Mouse (Mus musculus): ENCODE measurements at regions not wholly inside any gene's neighbourhood (a gene's known extent, or its start where the extent isn't known, plus 50 kb on each side); places are given as distances from the start of the nearest gene placed in this dataset.
A peak's percentile ranks its signal among the peaks of the same experiment; 100 is the strongest.

- H3K4me2 ChIP-seq (replicated peaks): no peak overlapping the region
- no peak overlapping the region for H3K27ac ChIP-seq (replicated peaks)
- ATAC-seq (ENCODE audit: insufficient number of reproducible peaks, low FRiP score, low TSS enrichment, low read depth): no peak
- H3K9me3 ChIP-seq (replicated peaks): no peaks in the 10 kb centered on the region
- no peak overlapping the region for H3K9ac ChIP-seq
- WGBS: 91% methylated on average over 3 of the region's 3 CpGs
- H3K4me3 ChIP-seq (replicated peaks): no peak overlapping the region
- H3K27me3 ChIP-seq: no peaks in the 10 kb centered on the region
- no peaks in the 10 kb centered on the region for H3K4me1 ChIP-seq
- H3K36me3 ChIP-seq: no peaks in the 10 kb centered on the region
Measured at GRCm38 (mm10) chr12:95054887-95055286, 637.1 kb upstream of the Flrt2 start.

GRCm38 (mm10) chr12:95056926-95057325 lies 635.1 kb upstream of the Flrt2 start:
- Histone ChIP-seq H3K36me3 (no peaks in the 10 kb centered on the region), H3K4me2 (replicated peaks) (no peak overlapping the region), H3K9me3 (replicated peaks) (no peaks in the 10 kb centered on the region), H3K4me3 (replicated peaks) (no peak overlapping the region), H3K27me3 (no peaks in the 10 kb centered on the region), H3K4me1 (no peaks in the 10 kb centered on the region), H3K9ac (no peak overlapping the region), H3K27ac (replicated peaks) (no peak overlapping the region)
- ATAC-seq (ENCODE audit: insufficient number of reproducible peaks, low FRiP score, low TSS enrichment, low read depth): no peak
- WGBS: 75% methylated on average over 7 of the region's 7 CpGs

GRCm38 (mm10) chr12:95059396-95059795 lies 632.6 kb upstream of the Flrt2 start:
- Histone ChIP-seq H3K9me3 (replicated peaks) (no peaks in the 10 kb centered on the region), H3K4me3 (replicated peaks) (no peak overlapping the region), H3K4me1 (no peaks in the 10 kb centered on the region), H3K36me3 (no peaks in the 10 kb centered on the region), H3K27ac (replicated peaks) (no peak overlapping the region), H3K27me3 (no peaks in the 10 kb centered on the region), H3K4me2 (replicated peaks) (no peak overlapping the region), H3K9ac (no peak overlapping the region)
- ATAC-seq (ENCODE audit: insufficient number of reproducible peaks, low FRiP score, low TSS enrichment, low read depth): no peak
- WGBS: 73% methylated on average over 2 of the region's 2 CpGs

- no peaks in the 10 kb centered on the region for H3K27me3 ChIP-seq
- ATAC-seq (ENCODE audit: insufficient number of reproducible peaks, low FRiP score, low TSS enrichment, low read depth): no peak
- whole genome bisulfite sequencing: 47% methylated on average over 2 of the region's 2 CpGs
- no peak overlapping the region for H3K4me2 ChIP-seq (replicated peaks)
- H3K4me3 ChIP-seq (replicated peaks): no peak overlapping the region
- H3K9me3 ChIP-seq (replicated peaks): no peaks in the 10 kb centered on the region
- H3K4me1 ChIP-seq: no peaks in the 10 kb centered on the region
- no peak overlapping the region for H3K27ac ChIP-seq (replicated peaks)
- no peak overlapping the region for H3K9ac ChIP-seq
- H3K36me3 ChIP-seq: no peaks in the 10 kb centered on the region
Measured at GRCm38 (mm10) chr12:95072307-95072706, 619.7 kb upstream of the Flrt2 start.

GRCm38 (mm10) chr12:95119223-95119952 lies 572.6 kb upstream of the Flrt2 start:
- peak; percentile 34; the same call in 1 of the 2 replicates for ATAC-seq (ENCODE audit: insufficient number of reproducible peaks, low FRiP score, low TSS enrichment, low read depth)
- Histone ChIP-seq H3K4me2 (replicated peaks) (no peak overlapping the region), H3K4me1 (no peaks in the 10 kb centered on the region), H3K9ac (no peak overlapping the region), H3K36me3 (no peaks in the 10 kb centered on the region), H3K27ac (replicated peaks) (no peak overlapping the region), H3K27me3 (no peaks in the 10 kb centered on the region), H3K4me3 (replicated peaks) (no peak overlapping the region), H3K9me3 (replicated peaks) (no peaks in the 10 kb centered on the region)
- WGBS: 68% methylated on average over 3 of the region's 3 CpGs

- Histone ChIP-seq H3K4me3 (replicated peaks) (no peak overlapping the region), H3K9me3 (replicated peaks) (no peaks in the 10 kb centered on the region), H3K27me3 (no peaks in the 10 kb centered on the region), H3K4me1 (no peaks in the 10 kb centered on the region), H3K9ac (no peak overlapping the region), H3K27ac (replicated peaks) (no peak overlapping the region), H3K36me3 (no peaks in the 10 kb centered on the region), H3K4me2 (replicated peaks) (no peak overlapping the region)
- 81% methylated on average over 1 of the region's 1 CpGs for WGBS
- no peak for ATAC-seq (ENCODE audit: insufficient number of reproducible peaks, low FRiP score, low TSS enrichment, low read depth)
Measured at GRCm38 (mm10) chr12:95132804-95133203, 559.2 kb upstream of the Flrt2 start.

GRCm38 (mm10) chr12:95133482-95133881 lies 558.5 kb upstream of the Flrt2 start:
- no peaks in the 10 kb centered on the region for H3K36me3 ChIP-seq
- WGBS: 62% methylated on average over 4 of the region's 4 CpGs
- no peaks in the 10 kb centered on the region for H3K27me3 ChIP-seq
- no peak overlapping the region for H3K27ac ChIP-seq (replicated peaks)
- no peaks in the 10 kb centered on the region for H3K4me1 ChIP-seq
- H3K4me2 ChIP-seq (replicated peaks): no peak overlapping the region
- H3K4me3 ChIP-seq (replicated peaks): no peak overlapping the region
- H3K9me3 ChIP-seq (replicated peaks): no peaks in the 10 kb centered on the region
- ATAC-seq (ENCODE audit: insufficient number of reproducible peaks, low FRiP score, low TSS enrichment, low read depth): no peak
- no peak overlapping the region for H3K9ac ChIP-seq

- Histone ChIP-seq H3K36me3 (no peaks in the 10 kb centered on the region), H3K27me3 (no peaks in the 10 kb centered on the region), H3K9me3 (replicated peaks) (no peaks in the 10 kb centered on the region), H3K27ac (replicated peaks) (no peak overlapping the region), H3K4me1 (no peaks in the 10 kb centered on the region), H3K4me2 (replicated peaks) (no peak overlapping the region), H3K9ac (no peak overlapping the region), H3K4me3 (replicated peaks) (no peak overlapping the region)
- WGBS: 72% methylated on average over 2 of the region's 2 CpGs
- ATAC-seq (ENCODE audit: insufficient number of reproducible peaks, low FRiP score, low TSS enrichment, low read depth): no peak
Measured at GRCm38 (mm10) chr12:95138167-95138566, 553.9 kb upstream of the Flrt2 start.

- no peak overlapping the region for H3K4me2 ChIP-seq (replicated peaks)
- no peaks in the 10 kb centered on the region for H3K4me1 ChIP-seq
- ATAC-seq (ENCODE audit: insufficient number of reproducible peaks, low FRiP score, low TSS enrichment, low read depth): no peak
- no peak overlapping the region for H3K9ac ChIP-seq
- 45% methylated on average over 2 of the region's 2 CpGs for WGBS
- H3K27ac ChIP-seq (replicated peaks): no peak overlapping the region
- H3K27me3 ChIP-seq: no peaks in the 10 kb centered on the region
- no peaks in the 10 kb centered on the region for H3K9me3 ChIP-seq (replicated peaks)
- H3K4me3 ChIP-seq (replicated peaks): no peak overlapping the region
- H3K36me3 ChIP-seq: no peaks in the 10 kb centered on the region
Measured at GRCm38 (mm10) chr12:95171051-95171450, 521.0 kb upstream of the Flrt2 start.

GRCm38 (mm10) chr12:95173810-95174402 lies 518.1 kb upstream of the Flrt2 start:
- Histone ChIP-seq H3K4me1 (no peaks in the 10 kb centered on the region), H3K9ac (no peak overlapping the region), H3K27me3 (no peaks in the 10 kb centered on the region), H3K36me3 (no peaks in the 10 kb centered on the region), H3K4me2 (replicated peaks) (no peak overlapping the region), H3K4me3 (replicated peaks) (no peak overlapping the region), H3K9me3 (replicated peaks) (no peaks in the 10 kb centered on the region), H3K27ac (replicated peaks) (no peak overlapping the region)
- ATAC-seq (ENCODE audit: insufficient number of reproducible peaks, low FRiP score, low TSS enrichment, low read depth): no peak
- WGBS: 51% methylated on average over 1 of the region's 1 CpGs

- no peaks in the 10 kb centered on the region for H3K9me3 ChIP-seq (replicated peaks)
- no peak overlapping the region for H3K4me3 ChIP-seq (replicated peaks)
- no peak overlapping the region for H3K27ac ChIP-seq (replicated peaks)
- no peak overlapping the region for H3K9ac ChIP-seq
- H3K4me1 ChIP-seq: no peaks in the 10 kb centered on the region
- no peak overlapping the region for H3K4me2 ChIP-seq (replicated peaks)
- 93% methylated on average over 8 of the region's 8 CpGs for WGBS
- no peaks in the 10 kb centered on the region for H3K36me3 ChIP-seq
- no peaks in the 10 kb centered on the region for H3K27me3 ChIP-seq
- ATAC-seq (ENCODE audit: insufficient number of reproducible peaks, low FRiP score, low TSS enrichment, low read depth): no peak
Measured at GRCm38 (mm10) chr12:95202486-95202885, 489.5 kb upstream of the Flrt2 start.

GRCm38 (mm10) chr12:95205081-95205480 lies 486.9 kb upstream of the Flrt2 start:
- 77% methylated on average over 3 of the region's 3 CpGs for WGBS
- ATAC-seq (ENCODE audit: insufficient number of reproducible peaks, low FRiP score, low TSS enrichment, low read depth): no peak
- Histone ChIP-seq H3K9me3 (replicated peaks) (no peaks in the 10 kb centered on the region), H3K4me1 (no peaks in the 10 kb centered on the region), H3K27ac (replicated peaks) (no peak overlapping the region), H3K36me3 (no peaks in the 10 kb centered on the region), H3K9ac (no peak overlapping the region), H3K4me2 (replicated peaks) (no peak overlapping the region), H3K4me3 (replicated peaks) (no peak overlapping the region), H3K27me3 (no peaks in the 10 kb centered on the region)
